Mouse (Mus musculus): Measurements from ENCODE around the gene Mical2.

DNA sequence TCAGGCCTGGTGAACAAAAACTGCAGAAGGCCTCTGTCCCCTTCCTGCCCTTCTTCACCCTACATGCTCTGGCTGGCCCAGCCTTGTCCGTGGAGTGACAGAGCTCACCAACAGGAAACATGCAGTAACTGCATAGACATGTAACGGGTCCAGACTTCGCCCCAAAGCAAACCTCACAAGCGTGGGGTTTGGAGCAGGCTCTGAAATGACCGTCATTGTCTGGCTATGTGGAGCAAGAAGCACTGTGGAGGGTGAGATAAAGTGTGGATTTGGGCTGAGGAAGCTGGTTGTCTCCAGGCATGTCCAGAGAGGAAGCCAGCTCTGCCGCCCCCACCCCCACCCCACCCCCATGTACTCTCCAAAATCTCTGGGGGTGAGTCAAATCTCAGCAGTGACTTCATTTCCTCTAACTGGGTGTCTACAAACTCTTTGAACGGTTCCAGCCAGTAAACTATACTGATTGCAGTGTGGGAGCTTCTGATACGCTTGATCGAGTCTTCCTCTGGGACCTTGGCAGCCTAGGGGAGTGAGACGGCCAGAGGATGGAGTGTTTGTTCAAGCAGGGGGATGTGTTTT is 74.0 kb downstream of the Mical2 start:
- TF ChIP-seq CTCF (IDR thresholded peaks at IDR 0.05; ENCODE audit: low read depth, low read length) (no peak), POLR2A (IDR thresholded peaks at IDR 0.05; ENCODE audit: borderline replicate concordance, low read depth, low read length) (no peak)

Measured in bone marrow macrophage, adult 2 months (primary cell).